Comparison of ENCODE assay signal across 19 mouse cellular contexts in the genomic region with DNA sequence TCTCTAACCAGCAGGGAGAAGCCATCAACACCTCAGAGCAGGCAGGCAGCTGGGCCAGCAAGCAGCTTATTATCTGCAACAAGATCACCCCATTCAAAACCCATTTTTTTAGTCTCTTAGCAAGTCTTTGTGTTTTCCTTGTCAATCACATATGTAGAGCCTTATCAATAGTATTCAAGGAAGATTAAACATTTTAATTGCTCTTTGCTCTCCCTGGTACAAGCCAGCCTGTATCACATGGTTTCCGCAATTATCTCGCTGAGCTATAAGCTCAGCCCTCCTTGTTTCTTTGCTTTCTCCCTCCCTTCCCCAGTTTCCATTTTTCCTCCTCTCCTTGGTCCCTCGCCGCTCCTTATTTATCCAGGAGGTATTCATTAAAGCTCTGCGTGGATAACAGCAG.
DNase-seq lines count a peak whose midpoint lies in the region; ATAC-seq and TF ChIP-seq lines count a peak whose summit lies in the region.
"Had no signal": no experiment of that assay in that cellular context is flagged by ENCODE, and none has a peak within 500 bp of the region (broad histone marks: within the 10 kb centered on the region; RNA-seq: fewer than 3 reads in every experiment).

No protein-coding gene starts in this region.

- H3K36me3 ChIP-seq in hindbrain, embryonic 14.5 days (replicated peaks; ENCODE audit: control insufficient read depth, insufficient read depth), result no peaks in the 10 kb centered on the region
- H3K36me3 ChIP-seq in hindbrain, embryonic 16.5 days (ENCODE audit: control insufficient read depth, insufficient read depth, low read length), result no peaks in the 10 kb centered on the region
- no peaks in the 10 kb centered on the region for H3K36me3 ChIP-seq in stomach, embryonic 14.5 days (ENCODE audit: control insufficient read depth, insufficient read depth, low read length)
- H3K36me3 ChIP-seq in stomach, postnatal 0 days (ENCODE audit: control insufficient read depth, insufficient read depth, low read length), result no peaks in the 10 kb centered on the region
- H3K36me3 ChIP-seq in forebrain, postnatal 0 days (ENCODE audit: insufficient read depth), result no peaks in the 10 kb centered on the region
- no peaks in the 10 kb centered on the region for H3K36me3 ChIP-seq in heart, embryonic 12.5 days
- H3K36me3 ChIP-seq: heart, embryonic 13.5 days; limb, embryonic 13.5 days; lung, embryonic 15.5 days had no signal

- no peaks in the 10 kb centered on the region for H3K27me3 ChIP-seq in hindbrain, embryonic 14.5 days (ENCODE audit: control insufficient read depth, insufficient read depth, low read length)
- no peaks in the 10 kb centered on the region for H3K27me3 ChIP-seq in hindbrain, embryonic 16.5 days (replicated peaks; ENCODE audit: control insufficient read depth, insufficient read depth, low read length)
- H3K27me3 ChIP-seq in stomach, embryonic 14.5 days (ENCODE audit: control insufficient read depth, insufficient read depth, low read length), result no peaks in the 10 kb centered on the region
- no peaks in the 10 kb centered on the region for H3K27me3 ChIP-seq in stomach, postnatal 0 days (ENCODE audit: control insufficient read depth, insufficient read depth, low read length)
- H3K27me3 ChIP-seq in forebrain, postnatal 0 days (ENCODE audit: insufficient read depth, low read length), result no peaks in the 10 kb centered on the region
- H3K27me3 ChIP-seq in heart, embryonic 12.5 days (replicated peaks), result no peaks in the 10 kb centered on the region
- H3K27me3 ChIP-seq: lung, embryonic 15.5 days had no signal

- no peak for ATAC-seq in hindbrain, embryonic 14.5 days (ENCODE audit: low FRiP score)
- ATAC-seq in hindbrain, embryonic 16.5 days, result no peak; the same call in 1 of the 2 replicates
- peak; percentile 67; the same call in 1 of the 2 replicates for ATAC-seq in stomach, embryonic 14.5 days (ENCODE audit: insufficient number of reproducible peaks, insufficient read depth, low FRiP score, low read depth)
- ATAC-seq in stomach, postnatal 0 days (ENCODE audit: low FRiP score, low TSS enrichment), result no peak
- peak; percentile 65 for ATAC-seq in forebrain, postnatal 0 days
- no peak for ATAC-seq in heart, embryonic 12.5 days (ENCODE audit: insufficient number of reproducible peaks, low FRiP score)
- ATAC-seq: intestine, embryonic 16.5 days had no signal

- H3K9me3 ChIP-seq in hindbrain, embryonic 14.5 days (ENCODE audit: control insufficient read depth, low read length), result no peaks in the 10 kb centered on the region
- no peaks in the 10 kb centered on the region for H3K9me3 ChIP-seq in hindbrain, embryonic 16.5 days (ENCODE audit: control insufficient read depth, low read length)
- no peaks in the 10 kb centered on the region for H3K9me3 ChIP-seq in stomach, embryonic 14.5 days (ENCODE audit: control insufficient read depth, low read depth, low read length)
- no peaks in the 10 kb centered on the region for H3K9me3 ChIP-seq in stomach, postnatal 0 days (ENCODE audit: control insufficient read depth, low read length)
- no peaks in the 10 kb centered on the region for H3K9me3 ChIP-seq in forebrain, postnatal 0 days (ENCODE audit: low read length)
- no peaks in the 10 kb centered on the region for H3K9me3 ChIP-seq in heart, embryonic 12.5 days (replicated peaks)
- H3K9me3 ChIP-seq: heart, embryonic 13.5 days; limb, embryonic 13.5 days; lung, embryonic 15.5 days had no signal

- H3K4me2 ChIP-seq in hindbrain, embryonic 14.5 days (replicated peaks), result no peak overlapping the region
- no peak overlapping the region for H3K4me2 ChIP-seq in hindbrain, embryonic 16.5 days (ENCODE audit: low read length)
- H3K4me2 ChIP-seq in stomach, embryonic 14.5 days (replicated peaks; ENCODE audit: low read depth, low read length), result no peak overlapping the region
- no peak overlapping the region for H3K4me2 ChIP-seq in stomach, postnatal 0 days (replicated peaks; ENCODE audit: low read depth)
- no peak overlapping the region for H3K4me2 ChIP-seq in forebrain, postnatal 0 days (ENCODE audit: low read depth)
- H3K4me2 ChIP-seq in heart, embryonic 12.5 days, result no peak overlapping the region
- H3K4me2 ChIP-seq: heart, embryonic 13.5 days; limb, embryonic 13.5 days; lung, embryonic 15.5 days had no signal

- TF ChIP-seq CTCF in stomach, postnatal 0 days (IDR thresholded peaks at IDR 0.05; ENCODE audit: low read depth), result no peak
- TF ChIP-seq CTCF in forebrain, postnatal 0 days (IDR thresholded peaks at IDR 0.05; ENCODE audit: low read depth), result no peak

- TF ChIP-seq EP300 in stomach, postnatal 0 days (optimal IDR thresholded peaks at IDR 0.05), result no peak

- DNase-seq in hindbrain, embryonic 14.5 days (ENCODE audit: low spot score), result no peak
- DNase-seq in stomach, postnatal 0 days (ENCODE audit: low spot score), result no peak
- DNase-seq in forebrain, postnatal 0 days, result no peak
- DNase-seq in right cerebral cortex, postnatal 25 days, result no peak
- DNase-seq: adrenal gland, postnatal 25 days; B cell, adult 2 months; cerebellum, adult 11-12 months; cerebellum, postnatal 14 days; kidney, postnatal 36 days; lung, postnatal 4 days; thymus, adult 18-20 months had no signal

- no peak overlapping the region for H3K4me3 ChIP-seq in hindbrain, embryonic 14.5 days (replicated peaks; ENCODE audit: low read length)
- H3K4me3 ChIP-seq in hindbrain, embryonic 16.5 days (ENCODE audit: low read length), result no peak overlapping the region
- H3K4me3 ChIP-seq in stomach, embryonic 14.5 days (ENCODE audit: low read depth, low read length), result no peak overlapping the region
- no peak overlapping the region for H3K4me3 ChIP-seq in stomach, postnatal 0 days (ENCODE audit: low read depth, low read length)
- no peak overlapping the region for H3K4me3 ChIP-seq in forebrain, postnatal 0 days (ENCODE audit: low read depth, low read length)
- no peak overlapping the region for H3K4me3 ChIP-seq in heart, embryonic 12.5 days
- H3K4me3 ChIP-seq: heart, embryonic 13.5 days; limb, embryonic 13.5 days; lung, embryonic 15.5 days had no signal

- WGBS in hindbrain, embryonic 14.5 days, result 51% methylated on average over 5 of the region's 5 CpGs
- 48% methylated on average over 5 of the region's 5 CpGs for WGBS in hindbrain, embryonic 16.5 days
- 51% methylated on average over 5 of the region's 5 CpGs for WGBS in stomach, embryonic 14.5 days
- 47% methylated on average over 5 of the region's 5 CpGs for WGBS in stomach, postnatal 0 days
- 29% methylated on average over 5 of the region's 5 CpGs for WGBS in forebrain, postnatal 0 days
- 48% methylated on average over 5 of the region's 5 CpGs for WGBS in heart, embryonic 12.5 days

- no peak overlapping the region; the same call in 1 of the 2 replicates for H3K9ac ChIP-seq in hindbrain, embryonic 14.5 days
- H3K9ac ChIP-seq in hindbrain, embryonic 16.5 days (ENCODE audit: low read depth, low read length), result no peak overlapping the region
- no peak overlapping the region for H3K9ac ChIP-seq in stomach, embryonic 14.5 days (replicated peaks; ENCODE audit: low read depth, low read length)
- no peak overlapping the region for H3K9ac ChIP-seq in stomach, postnatal 0 days (ENCODE audit: low read length)
- no peak overlapping the region for H3K9ac ChIP-seq in forebrain, postnatal 0 days
- no peak overlapping the region for H3K9ac ChIP-seq in heart, embryonic 12.5 days
- H3K9ac ChIP-seq: heart, embryonic 13.5 days; limb, embryonic 13.5 days; liver, embryonic 14.5 days; lung, embryonic 15.5 days had no signal

- peaks cover 15% of the 10 kb centered on the region for H3K4me1 ChIP-seq in hindbrain, embryonic 14.5 days (replicated peaks; ENCODE audit: control insufficient read depth, insufficient read depth, low read length)
- peaks cover 8% of the 10 kb centered on the region for H3K4me1 ChIP-seq in hindbrain, embryonic 16.5 days (ENCODE audit: control insufficient read depth, insufficient read depth, low read depth, low read length)
- no peaks in the 10 kb centered on the region for H3K4me1 ChIP-seq in stomach, embryonic 14.5 days (ENCODE audit: control insufficient read depth, insufficient read depth, low read length)
- H3K4me1 ChIP-seq in stomach, postnatal 0 days (replicated peaks; ENCODE audit: control insufficient read depth, insufficient read depth), result no peaks in the 10 kb centered on the region
- H3K4me1 ChIP-seq in forebrain, postnatal 0 days (ENCODE audit: insufficient read depth), result peaks cover 9% of the 10 kb centered on the region; the same call in 1 of the 2 replicates
- no peaks in the 10 kb centered on the region for H3K4me1 ChIP-seq in heart, embryonic 12.5 days (replicated peaks)
- H3K4me1 ChIP-seq: lung, embryonic 15.5 days had no signal

- peak overlapping the region; percentile 69 for H3K27ac ChIP-seq in hindbrain, embryonic 14.5 days
- no peak overlapping the region for H3K27ac ChIP-seq in hindbrain, embryonic 16.5 days (ENCODE audit: low read depth, low read length)
- H3K27ac ChIP-seq in stomach, embryonic 14.5 days (ENCODE audit: low read length), result no peak overlapping the region
- H3K27ac ChIP-seq in stomach, postnatal 0 days (replicated peaks), result no peak overlapping the region
- H3K27ac ChIP-seq in forebrain, postnatal 0 days (ENCODE audit: low read depth, low read length), result no peak overlapping the region; the same call in 1 of the 2 replicates
- no peak overlapping the region for H3K27ac ChIP-seq in heart, embryonic 12.5 days (ENCODE audit: poor library complexity, severe bottlenecking)
- H3K27ac ChIP-seq: heart, embryonic 13.5 days; limb, embryonic 13.5 days; liver, embryonic 14.5 days; lung, embryonic 15.5 days had no signal

Comparison
In these comparisons a context has a peak if more than half of its experiments do, and no peak if none do; other contexts are left out.
1. ATAC-seq: peak in stomach, embryonic 14.5 days (single experiment) and forebrain, postnatal 0 days (single experiment); none in hindbrain, embryonic 14.5 days (single experiment), hindbrain, embryonic 16.5 days (single experiment), stomach, postnatal 0 days (single experiment) and heart, embryonic 12.5 days (single experiment).